Mouse (Mus musculus): ENCODE data around the gene BC048562. TPM values are rescaled to one million over a fixed set of nuclear protein-coding genes. Genes with fewer than 3 reads are reported as not detected.

Gene BC048562
- polyA plus RNA-seq, 1 experiment: not detected

DNA sequence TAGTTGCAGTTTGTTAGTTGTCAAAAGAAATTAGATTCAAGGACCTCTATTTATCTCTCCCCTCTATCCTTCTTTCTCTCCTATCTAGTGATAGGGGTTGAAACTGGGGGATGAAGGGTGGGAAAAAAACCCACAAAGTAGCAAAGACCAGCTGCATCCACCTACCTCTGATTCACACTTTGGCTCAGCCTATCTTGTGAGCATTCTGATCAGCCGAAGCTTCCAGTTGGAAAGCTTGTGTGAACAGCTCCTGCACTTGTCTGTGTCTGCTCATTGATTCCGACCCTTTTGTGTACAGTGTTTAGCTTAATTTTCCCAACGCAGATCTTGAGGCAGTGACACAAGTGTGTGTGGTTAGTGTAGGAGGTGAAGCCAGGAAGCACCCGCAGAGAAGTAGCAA lies 17.2 kb downstream of the BC048562 start:
- H3K4me1 ChIP-seq (ENCODE audit: control insufficient read depth, insufficient read depth, low read length): peaks cover 34% of the 10 kb centered on the region
- TF ChIP-seq CTCF (IDR thresholded peaks at IDR 0.05; ENCODE audit: insufficient read depth, low read depth, low read length) (no peak), POLR2A (IDR thresholded peaks at IDR 0.05; ENCODE audit: insufficient read depth, low read depth, low read length) (no peak)
- H3K4me3 ChIP-seq (ENCODE audit: insufficient read depth, low read depth, low read length): no peak overlapping the region
- H3K27ac ChIP-seq (ENCODE audit: insufficient read depth, low read depth, low read length): peak overlapping the region; percentile 93
- WGBS: 15% methylated on average over 4 of the region's 4 CpGs

DNA sequence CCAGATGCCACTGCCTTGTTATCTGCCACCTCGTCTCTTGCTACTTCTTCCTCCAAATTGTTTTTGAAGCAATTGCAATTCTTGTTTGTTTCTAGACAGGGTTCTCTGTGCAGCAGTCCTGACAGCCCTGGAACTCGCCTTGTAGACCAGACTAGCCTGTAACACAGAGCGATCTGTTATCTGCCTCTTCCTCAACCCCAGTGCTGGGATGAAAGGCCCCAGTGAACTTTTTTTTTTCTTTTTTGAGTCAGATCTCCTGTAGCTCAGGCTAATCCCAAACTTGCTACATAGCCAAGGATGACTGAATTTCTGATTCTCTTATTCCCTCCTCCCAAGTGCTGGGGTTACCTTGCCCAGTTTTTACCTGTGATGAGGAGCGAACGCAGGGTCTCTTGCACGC lies 18.1 kb downstream of the BC048562 start:
- H3K27ac ChIP-seq (ENCODE audit: insufficient read depth, low read depth, low read length): 0 out of 2 replicates have a peak overlapping the region, but pooled peaks have one; percentile 93
- H3K4me3 ChIP-seq (ENCODE audit: insufficient read depth, low read depth, low read length): no peak overlapping the region
- 87% methylated on average over 6 of the region's 6 CpGs for WGBS
- peaks cover 24% of the 10 kb centered on the region for H3K4me1 ChIP-seq (ENCODE audit: control insufficient read depth, insufficient read depth, low read length)
- TF ChIP-seq POLR2A (IDR thresholded peaks at IDR 0.05; ENCODE audit: insufficient read depth, low read depth, low read length): no peak
- no peak for TF ChIP-seq CTCF (IDR thresholded peaks at IDR 0.05; ENCODE audit: insufficient read depth, low read depth, low read length)

DNA sequence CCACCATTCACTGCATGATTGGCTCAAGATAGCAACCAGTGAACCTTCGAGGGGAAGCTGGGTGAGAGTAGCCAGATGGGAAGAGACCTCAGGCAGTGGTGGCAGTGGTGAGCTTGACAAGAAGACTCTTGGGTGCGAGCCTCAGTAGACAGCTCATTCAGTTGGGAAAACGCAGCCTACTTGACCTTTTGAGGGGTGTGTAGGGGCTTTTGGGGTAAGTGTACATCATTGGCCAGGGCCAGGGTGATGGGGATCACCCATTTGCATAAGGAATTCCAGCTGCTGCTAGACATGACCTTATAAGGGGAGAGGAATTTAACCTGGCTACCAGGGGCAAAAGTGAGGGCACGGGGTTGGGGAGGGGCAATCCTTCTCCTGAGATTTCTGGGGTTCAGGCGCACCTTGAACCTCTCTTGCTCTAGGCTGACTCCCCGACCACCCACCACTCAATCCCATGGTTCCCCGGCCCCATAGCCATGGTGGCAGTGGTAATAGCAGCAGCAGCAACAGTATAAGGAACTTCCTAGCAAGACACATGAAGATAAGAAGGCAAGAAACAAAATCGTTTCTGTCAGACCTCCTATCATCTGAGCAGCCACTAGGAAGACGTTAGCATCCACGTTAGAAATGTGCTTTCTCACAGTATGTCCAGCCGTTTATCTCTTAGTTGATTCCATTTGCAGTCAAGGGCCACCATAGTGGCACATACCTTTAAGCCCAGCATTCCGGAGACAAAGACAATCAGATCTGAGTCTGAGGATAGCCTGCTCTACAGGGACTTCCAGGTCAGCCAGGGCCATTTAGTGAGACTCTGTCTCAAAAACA lies 19.7 kb downstream of the BC048562 start:
- H3K27ac ChIP-seq (ENCODE audit: insufficient read depth, low read depth, low read length): no peak overlapping the region
- WGBS: 86% methylated on average over 12 of the region's 12 CpGs
- peaks cover 9% of the 10 kb centered on the region for H3K4me1 ChIP-seq (ENCODE audit: control insufficient read depth, insufficient read depth, low read length)
- no peak overlapping the region for H3K4me3 ChIP-seq (ENCODE audit: insufficient read depth, low read depth, low read length)
- TF ChIP-seq POLR2A (IDR thresholded peaks at IDR 0.05; ENCODE audit: insufficient read depth, low read depth, low read length) (no peak), CTCF (IDR thresholded peaks at IDR 0.05; ENCODE audit: insufficient read depth, low read depth, low read length) (no peak)

DNA sequence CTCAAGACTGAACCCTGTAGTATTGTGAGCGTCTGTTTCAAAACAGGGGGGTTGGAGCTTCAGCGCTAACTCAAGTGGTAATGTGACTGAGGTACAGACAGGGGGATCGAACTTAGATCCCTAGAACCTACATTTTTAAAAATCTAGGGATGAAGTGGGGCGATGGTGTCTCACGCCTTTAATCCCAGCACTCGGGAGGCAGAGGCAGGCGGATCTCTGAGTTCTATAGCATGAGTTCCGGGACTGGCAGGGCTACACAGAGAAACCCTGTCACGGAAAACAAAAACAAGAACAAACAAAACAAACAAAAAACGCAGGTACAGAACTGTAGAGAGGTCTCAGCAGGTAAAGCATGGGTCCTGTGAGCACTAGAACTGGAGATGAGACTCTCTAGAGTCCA lies 20.7 kb downstream of the BC048562 start:
- no peak overlapping the region for H3K4me3 ChIP-seq (ENCODE audit: insufficient read depth, low read depth, low read length)
- no peak overlapping the region for H3K27ac ChIP-seq (ENCODE audit: insufficient read depth, low read depth, low read length)
- H3K4me1 ChIP-seq (ENCODE audit: control insufficient read depth, insufficient read depth, low read length): peaks cover 10% of the 10 kb centered on the region
- TF ChIP-seq POLR2A (IDR thresholded peaks at IDR 0.05; ENCODE audit: insufficient read depth, low read depth, low read length) (no peak), CTCF (IDR thresholded peaks at IDR 0.05; ENCODE audit: insufficient read depth, low read depth, low read length) (no peak)
- WGBS: 92% methylated on average over 10 of the region's 10 CpGs

DNA sequence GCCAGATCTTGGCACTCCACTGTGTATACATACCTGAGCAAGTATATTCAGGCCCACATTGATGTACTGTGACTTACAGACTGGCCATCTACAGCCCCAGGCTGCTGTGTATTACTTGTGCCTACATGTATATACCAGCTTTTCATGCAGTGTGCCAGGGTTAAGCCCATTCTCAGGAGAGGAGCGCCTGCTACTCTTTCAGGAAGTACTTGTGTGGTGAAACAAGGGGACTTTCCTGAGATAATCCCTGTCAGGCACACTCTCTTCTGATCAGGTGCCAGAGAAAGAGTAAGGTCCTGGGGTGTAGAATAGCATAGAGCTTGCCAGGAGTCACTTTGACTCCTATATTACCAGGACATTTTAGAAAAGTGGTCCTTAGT lies 23.6 kb downstream of the BC048562 start:
- H3K4me1 ChIP-seq (ENCODE audit: control insufficient read depth, insufficient read depth, low read length): peaks cover 11% of the 10 kb centered on the region
- TF ChIP-seq CTCF (IDR thresholded peaks at IDR 0.05; ENCODE audit: insufficient read depth, low read depth, low read length) (no peak), POLR2A (IDR thresholded peaks at IDR 0.05; ENCODE audit: insufficient read depth, low read depth, low read length) (no peak)
- 97% methylated on average over 1 of the region's 1 CpGs for WGBS
- no peak overlapping the region for H3K27ac ChIP-seq (ENCODE audit: insufficient read depth, low read depth, low read length)
- H3K4me3 ChIP-seq (ENCODE audit: insufficient read depth, low read depth, low read length): peak overlapping the region; percentile 84

DNA sequence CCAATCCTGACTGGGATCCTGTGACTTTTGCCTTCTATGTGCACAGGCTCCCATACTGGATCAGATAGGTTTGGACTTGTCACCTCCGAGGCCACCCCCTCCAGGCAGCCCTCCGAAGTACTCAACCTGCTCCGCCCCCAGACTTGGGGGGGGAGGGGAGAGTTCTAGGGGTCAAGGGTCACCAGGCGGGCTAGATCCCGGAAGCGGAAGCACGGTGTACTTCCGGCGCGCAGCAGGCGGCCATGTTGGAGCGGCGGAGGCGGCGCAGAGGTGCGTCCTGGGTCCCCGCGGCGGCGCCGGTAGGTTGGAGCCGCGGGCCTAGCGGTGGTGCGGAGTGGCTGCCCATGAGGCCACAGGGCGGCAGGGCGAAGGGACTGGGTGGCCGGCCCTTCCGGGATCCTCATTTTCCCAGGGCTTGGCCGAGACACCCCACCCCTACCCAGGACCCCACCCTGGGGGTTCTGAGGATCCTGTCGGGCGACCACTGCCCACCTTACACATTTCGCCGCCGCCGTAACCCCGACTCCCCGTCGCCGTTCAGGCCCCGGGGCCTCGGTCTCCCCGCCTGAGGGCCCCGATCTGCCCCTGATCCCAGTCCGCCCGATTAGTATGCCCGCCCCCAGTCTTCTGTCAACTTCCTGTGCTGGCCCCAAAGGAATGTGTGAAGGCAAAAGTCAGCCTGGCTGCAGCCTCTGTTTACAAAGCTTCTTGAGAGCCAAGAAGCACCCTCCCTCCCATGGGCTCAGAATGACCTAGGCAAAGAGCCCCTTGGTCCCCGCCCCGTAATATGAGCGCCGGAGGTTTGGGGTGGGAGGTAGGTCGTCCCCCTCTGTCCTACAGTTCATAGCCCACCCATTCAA lies 24.3 kb downstream of the BC048562 start, which contains the start of gene Ccdc71:
Gene Ccdc71 (plus strand): TSS at position 209 of the 860 bp plus-strand sequence.
- 1% methylated on average over 52 of the region's 52 CpGs for WGBS
- peak within 1 kb of the TSS; percentile 84 for H3K4me3 ChIP-seq (ENCODE audit: insufficient read depth, low read depth, low read length)
- TF ChIP-seq CTCF (IDR thresholded peaks at IDR 0.05; ENCODE audit: insufficient read depth, low read depth, low read length): no peak
- peak; percentile 37; the same call in 1 of the 2 replicates for TF ChIP-seq POLR2A (IDR thresholded peaks at IDR 0.05; ENCODE audit: insufficient read depth, low read depth, low read length)
- peaks cover 11% of the 10 kb centered on the region for H3K4me1 ChIP-seq (ENCODE audit: control insufficient read depth, insufficient read depth, low read length)
- no peak within 1 kb of the TSS for H3K27ac ChIP-seq (ENCODE audit: insufficient read depth, low read depth, low read length)

DNA sequence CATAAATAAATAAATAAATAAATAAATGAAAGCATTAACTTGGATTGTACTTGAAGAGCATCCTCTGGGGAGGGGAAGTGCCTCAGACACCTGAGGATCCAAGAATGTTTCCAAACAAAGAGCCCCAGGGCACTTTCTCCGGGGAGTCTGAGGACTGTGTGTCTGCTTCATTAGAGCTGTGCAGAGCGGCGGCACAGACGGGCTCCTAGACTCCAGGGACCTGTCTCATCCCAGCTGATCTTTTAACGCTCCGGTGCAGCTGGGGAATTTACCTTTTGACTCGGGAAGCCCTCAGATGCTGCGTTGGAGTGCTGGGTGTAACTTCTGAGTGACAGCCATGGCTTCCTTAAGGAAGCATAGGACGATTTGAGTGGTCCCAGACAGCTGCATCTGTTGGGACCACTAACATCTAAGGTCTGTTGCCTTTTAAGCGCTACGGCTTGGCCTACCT lies 24.9 kb downstream of the BC048562 start, which contains the start of gene Klhdc8b:
Gene Klhdc8b (minus strand): TSS at position 401 of the 451 bp plus-strand sequence.
- WGBS: 20% methylated on average over 11 of the region's 11 CpGs
- Histone ChIP-seq H3K4me1 (ENCODE audit: control insufficient read depth, insufficient read depth, low read length) (peaks cover 11% of the 10 kb centered on the region), H3K4me3 (ENCODE audit: insufficient read depth, low read depth, low read length) (peak within 1 kb of the TSS; percentile 84), H3K27ac (ENCODE audit: insufficient read depth, low read depth, low read length) (no peak within 1 kb of the TSS)
- TF ChIP-seq POLR2A (IDR thresholded peaks at IDR 0.05; ENCODE audit: insufficient read depth, low read depth, low read length) (no peak), CTCF (IDR thresholded peaks at IDR 0.05; ENCODE audit: insufficient read depth, low read depth, low read length) (no peak)

DNA sequence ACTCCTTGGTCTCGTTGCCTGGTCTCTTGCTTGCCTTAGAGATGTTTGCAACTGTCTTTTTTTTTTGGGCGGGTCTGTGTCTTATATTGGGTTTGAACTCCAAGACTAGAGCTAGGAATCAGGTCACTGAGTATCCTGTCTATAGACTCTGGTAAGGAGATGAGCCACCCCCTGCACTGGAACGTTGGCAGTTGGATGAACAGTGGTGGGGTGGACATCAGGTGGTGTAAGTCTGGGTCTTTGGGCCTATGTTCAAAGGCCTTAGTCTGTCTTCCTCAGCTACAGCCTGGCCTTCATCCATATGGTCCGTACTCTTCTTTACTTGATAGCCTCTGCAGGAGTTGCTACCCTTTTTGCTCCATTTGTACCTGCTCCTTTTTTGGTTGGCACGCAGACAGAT lies 25.4 kb downstream of the BC048562 start:
- Histone ChIP-seq H3K4me1 (ENCODE audit: control insufficient read depth, insufficient read depth, low read length) (peaks cover 11% of the 10 kb centered on the region), H3K27ac (ENCODE audit: insufficient read depth, low read depth, low read length) (no peak overlapping the region), H3K4me3 (ENCODE audit: insufficient read depth, low read depth, low read length) (peak overlapping the region; percentile 84)
- WGBS: 79% methylated on average over 5 of the region's 5 CpGs
- no peak for TF ChIP-seq POLR2A (IDR thresholded peaks at IDR 0.05; ENCODE audit: insufficient read depth, low read depth, low read length)
- TF ChIP-seq CTCF (IDR thresholded peaks at IDR 0.05; ENCODE audit: insufficient read depth, low read depth, low read length): no peak
